Mouse (Mus musculus): Measurements from ENCODE around the gene Atxn1l. TPM values are rescaled to one million over a fixed set of nuclear protein-coding genes. Genes with fewer than 3 reads are reported as not detected.

Atxn1l gene
- polyA plus RNA-seq, 1 experiment = 24.5 TPM

GRCm38 (mm10) chr8:109687248-109687647 lies 50.3 kb downstream of the Atxn1l start:
- Histone ChIP-seq H3K4me1 (ENCODE audit: control insufficient read depth, insufficient read depth, low read length) (peaks cover 15% of the 10 kb centered on the region), H3K4me3 (replicated peaks; ENCODE audit: extremely low read depth, low read depth, low read length) (no peak overlapping the region)
- 70% methylated on average over 5 of the region's 5 CpGs for WGBS
- no peak for TF ChIP-seq CTCF (IDR thresholded peaks at IDR 0.05; ENCODE audit: insufficient read depth, low read length)
- no peak for TF ChIP-seq POLR2A (IDR thresholded peaks at IDR 0.05; ENCODE audit: borderline replicate concordance, extremely low read depth, low read depth, low read length)
- DNase-seq = no peak

GRCm38 (mm10) chr8:109682120-109682519 lies 55.4 kb downstream of the Atxn1l start:
- TF ChIP-seq POLR2A (IDR thresholded peaks at IDR 0.05; ENCODE audit: borderline replicate concordance, extremely low read depth, low read depth, low read length) = no peak
- no peak for TF ChIP-seq CTCF (IDR thresholded peaks at IDR 0.05; ENCODE audit: insufficient read depth, low read length)
- H3K4me1 ChIP-seq (ENCODE audit: control insufficient read depth, insufficient read depth, low read length) = peaks cover 6% of the 10 kb centered on the region
- DNase-seq = no peak
- WGBS = 80% methylated on average over 5 of the region's 5 CpGs
- H3K4me3 ChIP-seq (replicated peaks; ENCODE audit: extremely low read depth, low read depth, low read length) = no peak overlapping the region

GRCm38 (mm10) chr8:109681535-109681934 lies 56.0 kb downstream of the Atxn1l start:
- Histone ChIP-seq H3K4me3 (replicated peaks; ENCODE audit: extremely low read depth, low read depth, low read length) (no peak overlapping the region), H3K4me1 (ENCODE audit: control insufficient read depth, insufficient read depth, low read length) (peaks cover 6% of the 10 kb centered on the region)
- no peak for DNase-seq
- WGBS = 66% methylated on average over 3 of the region's 3 CpGs
- no peak for TF ChIP-seq CTCF (IDR thresholded peaks at IDR 0.05; ENCODE audit: insufficient read depth, low read length)
- no peak for TF ChIP-seq POLR2A (IDR thresholded peaks at IDR 0.05; ENCODE audit: borderline replicate concordance, extremely low read depth, low read depth, low read length)

Other genes with a start within 250 kb of the Atxn1l start
- 0.02 TPM in 1 of 2 replicates, not detected in the other for gene Pmfbp1, start 243.7 kb downstream of the Atxn1l start, polyA plus RNA-seq (2012; rRNA removed)
- 19.6 and 23.9 TPM in 2 replicates for gene Dhx38, start 171.9 kb downstream of the Atxn1l start, polyA plus RNA-seq (2012; rRNA removed)
- 3.4 and 5.8 TPM in 2 replicates for gene Txnl4b, start 171.8 kb downstream of the Atxn1l start, polyA plus RNA-seq (2012; rRNA removed)
- 1,054 and 1,299 TPM in 2 replicates for gene Hp, start 158.6 kb downstream of the Atxn1l start, polyA plus RNA-seq (2012; rRNA removed)
- gene Dhodh, start 129.1 kb downstream of the Atxn1l start, polyA plus RNA-seq (2012; rRNA removed) = 20.9 and 23.7 TPM in 2 replicates
- 0.05 and 0.08 TPM in 2 replicates for gene Pkd1l3, start 123.2 kb downstream of the Atxn1l start, polyA plus RNA-seq (2012; rRNA removed)
- gene Ist1, start 44.5 kb downstream of the Atxn1l start, polyA plus RNA-seq (2012; rRNA removed) = 29.8 and 51.7 TPM in 2 replicates
- gene Zfp821, start 32.2 kb downstream of the Atxn1l start, polyA plus RNA-seq (2012; rRNA removed) = 8.2 and 9.8 TPM in 2 replicates
- gene Ap1g1, start 40.8 kb upstream of the Atxn1l start, polyA plus RNA-seq (2012; rRNA removed) = 25.0 and 38.2 TPM in 2 replicates
- 4.4 and 6.6 TPM in 2 replicates for gene Phlpp2, start 130.8 kb upstream of the Atxn1l start, polyA plus RNA-seq (2012; rRNA removed)
- gene Marveld3, start 224.5 kb upstream of the Atxn1l start, polyA plus RNA-seq (2012; rRNA removed) = 5.9 TPM in 2 replicates